Mouse (Mus musculus) liver, adult 2 months (tissue): ENCODE results near the gene Aff3.

Source experiments
- CTCF ChIP-seq: fragments of 200-500 bp; IDR thresholded peaks from 2 replicates; pipeline ENCODE4 v1.5.1; 2011; ENCODE audit warnings: low read depth, low read length, control low read depth
- POLR2A ChIP-seq: fragments of 200-500 bp; IDR thresholded peaks from 2 replicates; pipeline ENCODE4 v1.6.1; 2011; ENCODE audit warnings: low read length, control low read depth; ENCODE audit not compliant: insufficient read depth; ENCODE audit errors: extremely low read depth

GRCm38 (mm10) chr1:38565295-38565777 is 99.4 kb downstream of the Aff3 start:
- TF ChIP-seq POLR2A, result no peak
- no peak for TF ChIP-seq CTCF
